Mouse (Mus musculus): ENCODE data around the gene Adrm1.

GRCm38 (mm10) chr2:180224647-180225043, 53.4 kb downstream of the Adrm1 start:
- TF ChIP-seq CTCF (IDR thresholded peaks at IDR 0.05; ENCODE audit: borderline replicate concordance, insufficient read depth, low read depth, low read length), result no peak
- TF ChIP-seq POLR2A (IDR thresholded peaks at IDR 0.05; ENCODE audit: borderline replicate concordance, insufficient read depth, low read length), result no peak

Measured in cerebellum, adult 2 months (tissue).